10 mouse cellular contexts compared by ENCODE assay signal in the genomic region with DNA sequence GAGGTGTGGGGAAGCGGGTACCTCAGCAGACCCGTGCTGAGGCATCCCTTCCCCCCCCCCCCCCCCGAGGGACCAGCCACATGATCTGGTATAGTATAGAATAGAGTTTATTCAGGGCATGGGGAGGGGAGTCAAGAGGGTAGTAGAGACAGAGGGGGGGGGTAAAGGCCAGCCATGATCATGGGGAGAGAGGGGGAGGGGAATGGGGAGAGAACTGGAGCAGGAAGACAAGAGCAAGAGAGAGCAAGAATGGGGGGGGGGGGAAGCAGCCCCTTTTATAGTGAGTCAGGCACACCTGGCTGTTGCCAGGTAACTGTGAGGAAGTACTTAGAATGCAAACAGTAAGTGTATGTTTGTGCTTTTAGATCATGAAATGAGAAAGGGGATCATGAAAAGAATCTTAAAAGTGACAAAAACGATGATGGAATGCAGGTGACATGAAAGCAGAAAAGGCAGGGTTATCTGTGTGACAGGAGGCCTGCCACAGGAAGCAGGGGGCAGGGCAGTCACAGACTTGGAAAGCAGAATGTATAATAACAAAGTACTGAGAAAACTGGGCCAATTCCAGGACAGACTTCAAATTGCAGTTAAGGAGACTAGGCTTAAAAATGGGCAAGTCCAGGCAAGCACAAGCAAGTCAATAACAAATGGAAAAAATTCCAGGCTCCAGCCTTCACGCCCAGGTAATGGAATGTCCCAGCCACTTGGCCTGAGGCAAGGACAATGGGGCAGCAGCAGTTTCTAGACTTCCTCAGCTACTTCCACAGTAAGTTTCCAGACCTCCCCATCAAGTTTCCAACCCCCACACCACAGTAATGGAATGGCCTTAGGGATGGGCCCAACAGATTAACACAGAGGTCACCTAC. TPM values are rescaled to one million over a fixed set of nuclear protein-coding genes. Genes with fewer than 3 reads are reported as not detected.
A peak's percentile ranks its signal among the peaks of the same experiment; 100 is the strongest.
DNase-seq lines count a peak whose midpoint lies in the region; ATAC-seq and TF ChIP-seq lines count a peak whose summit lies in the region.
"Had no signal": no experiment of that assay in that cellular context is flagged by ENCODE, and none has a peak within 500 bp of the region (broad histone marks: within the 10 kb centered on the region; RNA-seq: fewer than 3 reads in every experiment).

No protein-coding gene starts in this region.

- no peaks in the 10 kb centered on the region for H3K4me1 ChIP-seq in embryonic facial prominence, embryonic 15.5 days
- H3K4me1 ChIP-seq in kidney, postnatal 0 days (replicated peaks; ENCODE audit: insufficient read depth, low read length): no peaks in the 10 kb centered on the region
- H3K4me1 ChIP-seq in stomach, embryonic 14.5 days (ENCODE audit: control insufficient read depth, insufficient read depth, low read length): 0 out of 2 replicates have a peak, but pooled peaks cover 5% of the 10 kb centered on the region
- H3K4me1 ChIP-seq in hindbrain, embryonic 13.5 days (replicated peaks): no peaks in the 10 kb centered on the region

- H3K4me3 ChIP-seq in embryonic facial prominence, embryonic 15.5 days (replicated peaks): no peak overlapping the region
- H3K4me3 ChIP-seq in kidney, postnatal 0 days (replicated peaks; ENCODE audit: low read depth, low read length): no peak overlapping the region
- no peak overlapping the region for H3K4me3 ChIP-seq in stomach, embryonic 14.5 days (ENCODE audit: low read depth, low read length)
- no peak overlapping the region for H3K4me3 ChIP-seq in hindbrain, embryonic 13.5 days

- no peaks in the 10 kb centered on the region for H3K9me3 ChIP-seq in embryonic facial prominence, embryonic 15.5 days (replicated peaks)
- no peaks in the 10 kb centered on the region for H3K9me3 ChIP-seq in kidney, postnatal 0 days (replicated peaks; ENCODE audit: low read length)
- H3K9me3 ChIP-seq in stomach, embryonic 14.5 days (ENCODE audit: control insufficient read depth, low read depth, low read length): no peaks in the 10 kb centered on the region
- no peaks in the 10 kb centered on the region for H3K9me3 ChIP-seq in hindbrain, embryonic 13.5 days

- no peak overlapping the region for H3K4me2 ChIP-seq in embryonic facial prominence, embryonic 15.5 days (replicated peaks)
- H3K4me2 ChIP-seq in kidney, postnatal 0 days (ENCODE audit: low read length): no peak overlapping the region
- no peak overlapping the region for H3K4me2 ChIP-seq in stomach, embryonic 14.5 days (replicated peaks; ENCODE audit: low read depth, low read length)
- no peak overlapping the region for H3K4me2 ChIP-seq in hindbrain, embryonic 13.5 days

- 0 out of 2 replicates have a peak overlapping the region, but pooled peaks have one; percentile 34 for H3K27ac ChIP-seq in embryonic facial prominence, embryonic 15.5 days (replicated peaks)
- H3K27ac ChIP-seq in kidney, postnatal 0 days: peak overlapping the region; percentile 68
- H3K27ac ChIP-seq in stomach, embryonic 14.5 days (ENCODE audit: low read length): peak overlapping the region; percentile 41; the same call in 1 of the 2 replicates
- H3K27ac ChIP-seq in hindbrain, embryonic 13.5 days: no peak overlapping the region

- no peaks in the 10 kb centered on the region for H3K36me3 ChIP-seq in embryonic facial prominence, embryonic 15.5 days
- H3K36me3 ChIP-seq in kidney, postnatal 0 days (ENCODE audit: insufficient read depth, low read length): no peaks in the 10 kb centered on the region
- H3K36me3 ChIP-seq in stomach, embryonic 14.5 days (ENCODE audit: control insufficient read depth, insufficient read depth, low read length): no peaks in the 10 kb centered on the region
- no peaks in the 10 kb centered on the region for H3K36me3 ChIP-seq in hindbrain, embryonic 13.5 days

- peak; percentile 23 for DNase-seq in gastrocnemius, postnatal 25 days
- DNase-seq in gastrocnemius, adult 8-10 months (ENCODE audit: low spot score in 2 of 2): no peak
- DNase-seq in kidney, postnatal 0 days (ENCODE audit: low spot score): peak; percentile 30
- DNase-seq in adrenal gland, postnatal 14 days: no peak
- DNase-seq: left cerebral cortex, postnatal 4 days had no signal

- no peak for ATAC-seq in embryonic facial prominence, embryonic 15.5 days (ENCODE audit: insufficient number of reproducible peaks, low FRiP score, low TSS enrichment, low read depth)
- no peak for ATAC-seq in kidney, postnatal 0 days (replicated peaks; ENCODE audit: low FRiP score, low read depth)
- ATAC-seq in stomach, embryonic 14.5 days (ENCODE audit: insufficient number of reproducible peaks, insufficient read depth, low FRiP score, low read depth): no peak
- ATAC-seq in hindbrain, embryonic 13.5 days (ENCODE audit: low FRiP score): no peak
- no peak for ATAC-seq in erythroblast, adult 5-6 weeks (replicated peaks; ENCODE audit: low FRiP score, poor library complexity, severe bottlenecking)

- TF ChIP-seq CTCF in kidney, postnatal 0 days (IDR thresholded peaks at IDR 0.05; ENCODE audit: low read depth): no peak

- H3K9ac ChIP-seq in embryonic facial prominence, embryonic 15.5 days: no peak overlapping the region
- H3K9ac ChIP-seq in kidney, postnatal 0 days (ENCODE audit: low read depth, low read length): no peak overlapping the region
- H3K9ac ChIP-seq in stomach, embryonic 14.5 days (replicated peaks; ENCODE audit: low read depth, low read length): no peak overlapping the region
- no peak overlapping the region for H3K9ac ChIP-seq in hindbrain, embryonic 13.5 days

- WGBS in embryonic facial prominence, embryonic 15.5 days: 25% methylated on average over 5 of the region's 5 CpGs
- 48% methylated on average over 4 of the region's 5 CpGs for WGBS in kidney, postnatal 0 days
- 38% methylated on average over 4 of the region's 5 CpGs for WGBS in stomach, embryonic 14.5 days
- WGBS in hindbrain, embryonic 13.5 days: 56% methylated on average over 4 of the region's 5 CpGs

- no peaks in the 10 kb centered on the region for H3K27me3 ChIP-seq in embryonic facial prominence, embryonic 15.5 days
- H3K27me3 ChIP-seq in kidney, postnatal 0 days (ENCODE audit: insufficient read depth, low read length): no peaks in the 10 kb centered on the region
- no peaks in the 10 kb centered on the region for H3K27me3 ChIP-seq in stomach, embryonic 14.5 days (ENCODE audit: control insufficient read depth, insufficient read depth, low read length)
- no peaks in the 10 kb centered on the region for H3K27me3 ChIP-seq in hindbrain, embryonic 13.5 days

RNA-seq across cellular contexts. Expression of a gene that starts 2.1 kb away (rescaled TPM):
- total RNA-seq in gastrocnemius, postnatal 25 days (2021): not detected
- not detected for total RNA-seq in gastrocnemius, adult 8-10 months (2022)
- polyA plus RNA-seq in embryonic facial prominence, embryonic 15.5 days (2015; fragmentation: Nextera tagmentation; extraction: Ambion mirVana): 0.34 and 0.48 TPM in 2 replicates
- 0.24 and 0.32 TPM in 2 replicates for polyA plus RNA-seq in kidney, postnatal 0 days (2015; fragmentation: Nextera tagmentation; extraction: Ambion mirVana)
- polyA plus RNA-seq in stomach, embryonic 14.5 days (2014; fragmentation: Nextera tagmentation; extraction: Ambion mirVana): 0.41 and 0.59 TPM in 2 replicates
- polyA plus RNA-seq in hindbrain, embryonic 13.5 days (2015; fragmentation: Nextera tagmentation; extraction: Ambion mirVana): 0.14 TPM in 1 of 2 replicates, not detected in the other
- total RNA-seq in adrenal gland, postnatal 14 days (2021): 0.41 TPM in 1 of 2 replicates, not detected in the other
- not detected in 2 replicates for total RNA-seq in erythroblast, adult 5-6 weeks (2015; ENCODE audit: low replicate concordance)
- total RNA-seq in erythroblast, adult 5-6 weeks (2017; ENCODE audit: low replicate concordance): not detected in 2 replicates
- total RNA-seq: common myeloid progenitor, adult 5-6 weeks; left cerebral cortex, postnatal 4 days had no signal

RNA-seq across cellular contexts. Expression of a gene that starts 4.6 kb away (rescaled TPM):
- total RNA-seq in gastrocnemius, postnatal 25 days (2021): 10 to 100 TPM; 14.8 to 21.5 TPM
- 10 to 100 TPM; 17.9 to 21.8 (median 19.7) TPM for total RNA-seq in gastrocnemius, adult 8-10 months (2022)
- polyA plus RNA-seq in embryonic facial prominence, embryonic 15.5 days (2015; fragmentation: Nextera tagmentation; extraction: Ambion mirVana): 64.8 and 79.3 TPM in 2 replicates
- polyA plus RNA-seq in kidney, postnatal 0 days (2015; fragmentation: Nextera tagmentation; extraction: Ambion mirVana): 66.4 and 68.0 TPM in 2 replicates
- polyA plus RNA-seq in stomach, embryonic 14.5 days (2014; fragmentation: Nextera tagmentation; extraction: Ambion mirVana): 63.4 and 73.1 TPM in 2 replicates
- polyA plus RNA-seq in hindbrain, embryonic 13.5 days (2015; fragmentation: Nextera tagmentation; extraction: Ambion mirVana): 71.0 and 72.8 TPM in 2 replicates
- 57.0 and 72.3 TPM in 2 replicates for total RNA-seq in adrenal gland, postnatal 14 days (2021)
- 19.9 and 27.7 TPM in 2 replicates for total RNA-seq in erythroblast, adult 5-6 weeks (2015; ENCODE audit: low replicate concordance)
- 18.7 and 19.2 TPM in 2 replicates for total RNA-seq in erythroblast, adult 5-6 weeks (2017; ENCODE audit: low replicate concordance)

RNA-seq across cellular contexts. Expression of a gene that starts 4.7 kb away (rescaled TPM):
- total RNA-seq in gastrocnemius, postnatal 25 days (2021): not detected
- total RNA-seq in gastrocnemius, adult 8-10 months (2022): not detected
- polyA plus RNA-seq in embryonic facial prominence, embryonic 15.5 days (2015; fragmentation: Nextera tagmentation; extraction: Ambion mirVana): 2.9 and 3.1 TPM in 2 replicates
- 2.1 and 2.5 TPM in 2 replicates for polyA plus RNA-seq in kidney, postnatal 0 days (2015; fragmentation: Nextera tagmentation; extraction: Ambion mirVana)
- 2.9 TPM in 2 replicates for polyA plus RNA-seq in stomach, embryonic 14.5 days (2014; fragmentation: Nextera tagmentation; extraction: Ambion mirVana)
- 1.7 and 2.3 TPM in 2 replicates for polyA plus RNA-seq in hindbrain, embryonic 13.5 days (2015; fragmentation: Nextera tagmentation; extraction: Ambion mirVana)
- total RNA-seq in adrenal gland, postnatal 14 days (2021): 1.5 TPM in 1 of 2 replicates, not detected in the other
- total RNA-seq in erythroblast, adult 5-6 weeks (2015; ENCODE audit: low replicate concordance): not detected in 2 replicates
- total RNA-seq in erythroblast, adult 5-6 weeks (2017; ENCODE audit: low replicate concordance): 0.85 TPM in 1 of 2 replicates, not detected in the other

RNA-seq across cellular contexts. Expression of a gene that starts 30.3 kb away (rescaled TPM):
- 10 to 100 TPM; 10.8 to 10.9 TPM for total RNA-seq in gastrocnemius, postnatal 25 days (2021)
- 10 to 100 TPM; 10.6 to 15.8 (median 12.7) TPM for total RNA-seq in gastrocnemius, adult 8-10 months (2022)
- polyA plus RNA-seq in embryonic facial prominence, embryonic 15.5 days (2015; fragmentation: Nextera tagmentation; extraction: Ambion mirVana): 27.8 and 30.0 TPM in 2 replicates
- polyA plus RNA-seq in kidney, postnatal 0 days (2015; fragmentation: Nextera tagmentation; extraction: Ambion mirVana): 15.1 and 17.4 TPM in 2 replicates
- 14.8 and 16.5 TPM in 2 replicates for polyA plus RNA-seq in stomach, embryonic 14.5 days (2014; fragmentation: Nextera tagmentation; extraction: Ambion mirVana)
- 26.3 and 28.2 TPM in 2 replicates for polyA plus RNA-seq in hindbrain, embryonic 13.5 days (2015; fragmentation: Nextera tagmentation; extraction: Ambion mirVana)
- 37.8 and 39.0 TPM in 2 replicates for total RNA-seq in adrenal gland, postnatal 14 days (2021)
- 1.7 and 3.5 TPM in 2 replicates for total RNA-seq in erythroblast, adult 5-6 weeks (2015; ENCODE audit: low replicate concordance)
- 1.4 and 2.7 TPM in 2 replicates for total RNA-seq in erythroblast, adult 5-6 weeks (2017; ENCODE audit: low replicate concordance)

RNA-seq across cellular contexts. Expression of a gene that starts 36.7 kb away (rescaled TPM):
- total RNA-seq in gastrocnemius, postnatal 25 days (2021): not detected
- total RNA-seq in gastrocnemius, adult 8-10 months (2022): not detected
- 7.1 and 17.6 TPM in 2 replicates for polyA plus RNA-seq in embryonic facial prominence, embryonic 15.5 days (2015; fragmentation: Nextera tagmentation; extraction: Ambion mirVana)
- 1.1 and 1.5 TPM in 2 replicates for polyA plus RNA-seq in kidney, postnatal 0 days (2015; fragmentation: Nextera tagmentation; extraction: Ambion mirVana)
- polyA plus RNA-seq in stomach, embryonic 14.5 days (2014; fragmentation: Nextera tagmentation; extraction: Ambion mirVana): 0.17 and 0.39 TPM in 2 replicates
- polyA plus RNA-seq in hindbrain, embryonic 13.5 days (2015; fragmentation: Nextera tagmentation; extraction: Ambion mirVana): 14.4 and 17.7 TPM in 2 replicates
- total RNA-seq in adrenal gland, postnatal 14 days (2021): 0.44 and 0.53 TPM in 2 replicates
- not detected in 2 replicates for total RNA-seq in erythroblast, adult 5-6 weeks (2015; ENCODE audit: low replicate concordance)
- not detected in 2 replicates for total RNA-seq in erythroblast, adult 5-6 weeks (2017; ENCODE audit: low replicate concordance)

Comparison
In these comparisons a context has a peak if more than half of its experiments do, and no peak if none do; other contexts are left out.
1. DNase-seq: peak in gastrocnemius, postnatal 25 days (single experiment) and kidney, postnatal 0 days (single experiment); none in gastrocnemius, adult 8-10 months (0 of 2) and adrenal gland, postnatal 14 days (single experiment).